Mouse (Mus musculus) E14TG2a.4 (cell line): ENCODE data around the gene Rbbp4.

ENCODE experiments used
- CTCF ChIP-seq: conservative IDR thresholded peaks from 2 replicates; pipeline ENCODE4 v1.5.1; 2014; ENCODE audit warnings: low read length
- NANOG ChIP-seq: IDR thresholded peaks from 2 replicates; pipeline ENCODE4 v1.6.1; 2014; ENCODE audit warnings: borderline replicate concordance, low read length, mixed read lengths
- POU5F1 ChIP-seq: IDR thresholded peaks from 2 replicates; pipeline ENCODE4 v1.6.1; 2014; ENCODE audit warnings: low read length, borderline replicate concordance

- TF ChIP-seq CTCF (no peak), POU5F1 (no peak), NANOG (no peak)
These were observed 62.5 kb downstream of the Rbbp4 start for GRCm38 (mm10) chr4:129272756-129273046.
